Mouse (Mus musculus): ENCODE results near the gene Ldah.

Gene Ldah

GRCm38 (mm10) chr12:8281225-8282017 is 73.5 kb downstream of the Ldah start:
- no peak for DNase-seq (ENCODE audit: low read depth, low spot score)

- DNase-seq (ENCODE audit: low read depth, low spot score), result no peak
Measured at GRCm38 (mm10) chr12:8287970-8288369, 80.1 kb downstream of the Ldah start.

- no peak for DNase-seq (ENCODE audit: low read depth, low spot score)
Measured at GRCm38 (mm10) chr12:8289099-8289498, 81.2 kb downstream of the Ldah start.

- DNase-seq (ENCODE audit: low read depth, low spot score), result no peak
Measured at GRCm38 (mm10) chr12:8289499-8289898, 81.6 kb downstream of the Ldah start.

GRCm38 (mm10) chr12:8291157-8291853 is 83.4 kb downstream of the Ldah start:
- no peak for DNase-seq (ENCODE audit: low read depth, low spot score)

GRCm38 (mm10) chr12:8295307-8295913 is 87.5 kb downstream of the Ldah start:
- DNase-seq (ENCODE audit: low read depth, low spot score), result no peak

GRCm38 (mm10) chr12:8296154-8296553 is 88.2 kb downstream of the Ldah start:
- DNase-seq (ENCODE audit: low read depth, low spot score), result no peak

GRCm38 (mm10) chr12:8297586-8298214 is 89.8 kb downstream of the Ldah start:
- DNase-seq (ENCODE audit: low read depth, low spot score), result no peak

GRCm38 (mm10) chr12:8298361-8299142 is 90.6 kb downstream of the Ldah start:
- no peak for DNase-seq (ENCODE audit: low read depth, low spot score)

GRCm38 (mm10) chr12:8299143-8300110 is 91.5 kb downstream of the Ldah start:
- no peak for DNase-seq (ENCODE audit: low read depth, low spot score)

- no peak for DNase-seq (ENCODE audit: low read depth, low spot score)
Measured at GRCm38 (mm10) chr12:8300111-8300480, 92.2 kb downstream of the Ldah start.

- DNase-seq (ENCODE audit: low read depth, low spot score), result no peak
Measured at GRCm38 (mm10) chr12:8300521-8300920, 92.6 kb downstream of the Ldah start.

GRCm38 (mm10) chr12:8301011-8301814 is 93.3 kb downstream of the Ldah start:
- no peak for DNase-seq (ENCODE audit: low read depth, low spot score)

- no peak for DNase-seq (ENCODE audit: low read depth, low spot score)
Measured at GRCm38 (mm10) chr12:8301841-8302431, 94.0 kb downstream of the Ldah start, which contains the start of gene Gdf7. Gene Gdf7 (minus strand): TSS chr12:8301954.

- no peak for DNase-seq (ENCODE audit: low read depth, low spot score)
Measured at GRCm38 (mm10) chr12:8305258-8305657, 97.4 kb downstream of the Ldah start.

- no peak for DNase-seq (ENCODE audit: low read depth, low spot score)
Measured at GRCm38 (mm10) chr12:8306432-8306831, 98.5 kb downstream of the Ldah start.

GRCm38 (mm10) chr12:8306910-8307309 is 99.0 kb downstream of the Ldah start:
- no peak for DNase-seq (ENCODE audit: low read depth, low spot score)

GRCm38 (mm10) chr12:8310992-8311391 is 103.1 kb downstream of the Ldah start:
- no peak for DNase-seq (ENCODE audit: low read depth, low spot score)

GRCm38 (mm10) chr12:8312266-8312665 is 104.4 kb downstream of the Ldah start:
- no peak for DNase-seq (ENCODE audit: low read depth, low spot score)

Measured in WW6 (cell line).